ENCODE assay signal across 18 mouse cellular contexts in the genomic region with DNA sequence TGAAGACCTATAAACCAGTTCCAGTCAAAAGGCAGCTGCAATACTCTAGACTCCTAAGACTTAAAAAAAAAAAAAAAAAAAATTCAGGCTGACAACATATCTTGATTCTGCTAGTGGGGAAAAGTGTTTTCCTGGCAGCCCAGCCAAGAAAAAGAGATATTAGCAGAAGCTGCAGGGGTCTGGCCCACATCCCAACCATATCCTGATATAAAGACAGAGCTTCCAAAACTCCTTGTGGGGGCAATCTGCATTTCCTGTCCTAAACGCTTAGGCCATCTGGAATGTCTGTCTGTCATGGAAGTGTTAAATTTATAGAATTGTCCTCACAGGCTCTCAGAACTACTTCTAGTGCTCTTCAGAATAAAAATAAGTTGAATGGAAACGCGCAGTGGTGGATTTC.
DNase-seq lines count a peak whose midpoint lies in the region; ATAC-seq and TF ChIP-seq lines count a peak whose summit lies in the region.
"Had no signal": no experiment of that assay in that cellular context is flagged by ENCODE, and none has a peak within 500 bp of the region (broad histone marks: within the 10 kb centered on the region; RNA-seq: fewer than 3 reads in every experiment).

No protein-coding gene starts in this region.

- H3K27ac ChIP-seq in forebrain, embryonic 16.5 days (ENCODE audit: low read length): no peak overlapping the region
- H3K27ac ChIP-seq in forebrain, embryonic 13.5 days: no peak overlapping the region
- H3K27ac ChIP-seq in kidney, postnatal 0 days: no peak overlapping the region
- no peak overlapping the region for H3K27ac ChIP-seq in kidney, embryonic 16.5 days (ENCODE audit: low read length)
- H3K27ac ChIP-seq: gastrocnemius, adult 2 months; liver, embryonic 14.5 days; stomach, postnatal 0 days had no signal

- H3K36me3 ChIP-seq in forebrain, embryonic 16.5 days (ENCODE audit: control insufficient read depth, insufficient read depth): no peaks in the 10 kb centered on the region
- no peaks in the 10 kb centered on the region for H3K36me3 ChIP-seq in forebrain, embryonic 13.5 days (ENCODE audit: poor library complexity, severe bottlenecking)
- H3K36me3 ChIP-seq in kidney, postnatal 0 days (ENCODE audit: insufficient read depth, low read length): no peaks in the 10 kb centered on the region
- H3K36me3 ChIP-seq in kidney, embryonic 16.5 days (ENCODE audit: insufficient read depth, low read length): no peaks in the 10 kb centered on the region

- peak; percentile 53 for DNase-seq in kidney, postnatal 0 days (ENCODE audit: low spot score)
- DNase-seq in right cerebral cortex, adult 18-20 months: peak; percentile 23
- DNase-seq in right cerebral cortex, postnatal 25 days: no peak
- DNase-seq in embryo, embryonic 11 days: no peak
- no peak for DNase-seq in adrenal gland, postnatal 10 days
- DNase-seq: adrenal gland, postnatal 14 days; cerebellum, adult 9-11 months; gastrocnemius, adult 2 months; heart, adult 11 months; lung, postnatal 10 days; thymus, postnatal 25 days had no signal

- no peaks in the 10 kb centered on the region for H3K9me3 ChIP-seq in forebrain, embryonic 16.5 days (ENCODE audit: control insufficient read depth, low read length)
- H3K9me3 ChIP-seq in forebrain, embryonic 13.5 days (replicated peaks): no peaks in the 10 kb centered on the region
- H3K9me3 ChIP-seq in kidney, postnatal 0 days (replicated peaks; ENCODE audit: low read length): no peaks in the 10 kb centered on the region
- H3K9me3 ChIP-seq in kidney, embryonic 16.5 days (ENCODE audit: low read length): no peaks in the 10 kb centered on the region

- H3K4me2 ChIP-seq in forebrain, embryonic 16.5 days (ENCODE audit: low read length): no peak overlapping the region
- no peak overlapping the region for H3K4me2 ChIP-seq in forebrain, embryonic 13.5 days
- H3K4me2 ChIP-seq in kidney, postnatal 0 days (ENCODE audit: low read length): no peak overlapping the region
- no peak overlapping the region for H3K4me2 ChIP-seq in kidney, embryonic 16.5 days (replicated peaks; ENCODE audit: low read depth, low read length)

- ATAC-seq in forebrain, embryonic 16.5 days: 0 out of 2 replicates have a peak, but pooled peaks have one; percentile 38
- ATAC-seq in forebrain, embryonic 13.5 days: no peak
- ATAC-seq in kidney, postnatal 0 days (replicated peaks; ENCODE audit: low FRiP score, low read depth): no peak
- ATAC-seq in kidney, embryonic 16.5 days (ENCODE audit: low FRiP score, low TSS enrichment): no peak
- ATAC-seq: midbrain, embryonic 16.5 days had no signal

- TF ChIP-seq CTCF in kidney, postnatal 0 days (IDR thresholded peaks at IDR 0.05; ENCODE audit: low read depth): no peak

- H3K9ac ChIP-seq in forebrain, embryonic 16.5 days (replicated peaks; ENCODE audit: low read depth, low read length): no peak overlapping the region
- H3K9ac ChIP-seq in forebrain, embryonic 13.5 days: no peak overlapping the region
- H3K9ac ChIP-seq in kidney, postnatal 0 days (ENCODE audit: low read depth, low read length): no peak overlapping the region
- H3K9ac ChIP-seq in kidney, embryonic 16.5 days (replicated peaks; ENCODE audit: low read length): no peak overlapping the region
- H3K9ac ChIP-seq: liver, embryonic 14.5 days had no signal

- no peaks in the 10 kb centered on the region for H3K27me3 ChIP-seq in forebrain, embryonic 16.5 days (replicated peaks; ENCODE audit: control insufficient read depth, insufficient read depth, low read length)
- H3K27me3 ChIP-seq in forebrain, embryonic 13.5 days: no peaks in the 10 kb centered on the region
- no peaks in the 10 kb centered on the region for H3K27me3 ChIP-seq in kidney, postnatal 0 days (ENCODE audit: insufficient read depth, low read length)
- H3K27me3 ChIP-seq in kidney, embryonic 16.5 days (ENCODE audit: insufficient read depth, low read length): no peaks in the 10 kb centered on the region

- H3K4me3 ChIP-seq in forebrain, embryonic 16.5 days (replicated peaks; ENCODE audit: low read length): no peak overlapping the region
- no peak overlapping the region for H3K4me3 ChIP-seq in forebrain, embryonic 13.5 days
- H3K4me3 ChIP-seq in kidney, postnatal 0 days (replicated peaks; ENCODE audit: low read depth, low read length): no peak overlapping the region
- no peak overlapping the region for H3K4me3 ChIP-seq in kidney, embryonic 16.5 days (ENCODE audit: low read length)
- H3K4me3 ChIP-seq: erythroblast, embryonic 14.5 days; gastrocnemius, adult 2 months had no signal

- 70% methylated on average over 3 of the region's 3 CpGs for WGBS in forebrain, embryonic 16.5 days
- 83% methylated on average over 3 of the region's 3 CpGs for WGBS in forebrain, embryonic 13.5 days
- 57% methylated on average over 3 of the region's 3 CpGs for WGBS in kidney, postnatal 0 days
- WGBS in kidney, embryonic 16.5 days: 65% methylated on average over 3 of the region's 3 CpGs

- H3K4me1 ChIP-seq in forebrain, embryonic 16.5 days (replicated peaks; ENCODE audit: control insufficient read depth, insufficient read depth, low read length): 0 out of 2 replicates have a peak, but pooled peaks cover 3% of the 10 kb centered on the region
- H3K4me1 ChIP-seq in forebrain, embryonic 13.5 days: no peaks in the 10 kb centered on the region
- H3K4me1 ChIP-seq in kidney, postnatal 0 days (replicated peaks; ENCODE audit: insufficient read depth, low read length): no peaks in the 10 kb centered on the region
- no peaks in the 10 kb centered on the region for H3K4me1 ChIP-seq in kidney, embryonic 16.5 days (ENCODE audit: insufficient read depth, low read length)

Comparison
In these comparisons a context has a peak if more than half of its experiments do, and no peak if none do; other contexts are left out.
1. DNase-seq: peak in kidney, postnatal 0 days (single experiment) and right cerebral cortex, adult 18-20 months (single experiment); none in right cerebral cortex, postnatal 25 days (single experiment), embryo, embryonic 11 days (single experiment) and adrenal gland, postnatal 10 days (single experiment).